Mouse (Mus musculus): Measurements from ENCODE around the gene Sptbn1.

Sptbn1 gene

DNA sequence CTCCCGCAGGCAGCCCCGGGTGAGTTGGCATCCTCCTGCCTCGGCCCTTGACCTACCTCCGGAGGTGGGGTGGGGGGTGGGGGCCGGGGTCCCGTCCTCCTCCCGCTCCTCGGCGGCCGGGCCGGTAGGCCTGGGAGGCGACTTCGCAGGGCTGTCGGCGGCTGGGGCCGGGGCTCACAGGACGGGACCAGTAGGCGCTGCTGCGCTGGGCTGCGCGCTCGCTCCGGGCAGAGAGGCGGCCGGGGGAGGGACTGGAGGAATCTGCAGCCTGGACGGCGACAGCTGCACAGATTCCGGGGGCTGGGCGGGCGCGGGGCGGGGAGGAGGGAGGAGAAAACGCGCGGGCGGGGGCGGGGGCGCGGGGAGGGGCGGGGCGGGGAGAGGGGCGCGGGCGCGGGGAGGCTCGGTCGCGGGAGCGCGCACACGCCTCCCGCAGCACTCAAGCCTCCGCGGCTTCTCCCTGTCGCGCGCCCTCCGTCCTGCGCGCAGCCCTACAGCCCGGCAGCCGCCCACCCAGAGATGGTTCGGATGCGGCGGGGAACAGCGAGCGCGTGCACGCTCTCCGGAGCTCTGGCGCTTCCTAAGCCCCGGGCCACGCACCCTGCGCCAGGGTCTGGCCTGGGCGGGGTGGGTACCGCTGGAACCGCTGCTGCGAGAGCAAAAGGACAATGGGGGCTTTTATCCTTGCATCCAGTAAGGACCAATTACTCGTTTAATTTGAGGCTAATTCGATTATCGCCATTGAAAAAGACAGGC lies at the start of gene Sptbn1:
Sptbn1 (minus strand) TSS at position 284 of the 756 bp plus-strand sequence.
- DNase-seq: peak; percentile 89 to 93

DNA sequence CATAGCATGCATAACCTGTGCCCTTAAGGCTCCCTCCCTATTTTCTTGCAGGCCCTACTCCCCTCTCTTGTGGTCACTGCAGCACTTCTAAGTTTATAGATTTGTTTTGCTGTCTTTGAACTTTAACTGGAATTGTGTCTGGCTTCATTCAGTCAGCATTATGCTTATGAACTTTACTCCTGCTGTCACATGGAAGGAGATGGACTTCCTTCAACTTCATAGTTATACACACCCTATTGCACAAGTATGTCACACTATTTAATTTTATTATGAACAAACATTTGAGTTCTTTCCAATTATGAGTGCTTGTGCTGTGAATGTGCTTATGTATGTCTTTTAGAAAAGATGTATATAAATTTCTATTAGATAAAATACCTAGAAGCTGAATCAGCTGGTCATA lies 26.3 kb upstream of the Sptbn1 start:
- DNase-seq: no peak

DNA sequence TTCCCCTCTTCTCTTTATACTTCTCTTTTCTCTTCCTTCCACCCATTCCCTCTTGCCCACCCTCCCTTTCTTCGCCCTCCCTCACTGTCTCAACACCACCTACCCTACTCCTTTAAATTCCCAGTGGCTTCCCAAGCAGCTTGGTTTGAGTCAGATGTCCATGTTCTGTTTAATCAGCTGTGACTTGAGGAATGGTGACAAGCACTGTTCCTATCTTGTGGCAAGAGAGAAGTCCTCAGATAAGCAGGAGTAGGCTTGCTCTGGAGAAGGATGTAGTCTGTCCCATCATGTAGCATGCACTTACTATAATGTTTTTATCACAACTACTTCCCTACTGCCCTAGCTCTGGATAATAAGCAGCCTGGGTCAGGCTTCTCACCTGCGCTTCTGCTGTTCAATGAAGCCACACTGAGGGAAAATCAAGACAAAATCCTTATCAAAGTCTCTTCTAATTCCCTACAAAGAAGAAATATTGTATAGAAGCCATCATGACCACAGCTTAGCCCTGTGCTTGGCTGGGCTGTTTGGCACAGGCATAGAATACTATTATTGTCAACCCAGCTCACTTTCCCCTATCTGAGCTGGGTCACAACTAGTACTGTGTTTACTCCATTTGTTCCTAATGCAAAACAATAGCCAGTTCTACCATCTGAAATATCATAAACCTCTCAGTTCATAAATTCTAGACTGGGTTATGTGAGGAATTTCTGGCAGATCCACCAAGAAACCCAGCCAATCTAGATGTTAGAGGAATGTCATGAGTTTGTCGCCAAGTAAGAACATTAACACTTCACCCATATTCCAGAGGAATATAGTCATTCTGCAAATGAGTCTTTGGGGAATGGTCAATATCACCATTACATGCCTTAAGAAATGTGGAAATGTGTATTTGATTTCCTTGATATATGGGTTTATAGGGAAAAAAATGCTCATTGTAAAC lies 24.5 kb upstream of the Sptbn1 start:
- no peak for DNase-seq

DNA sequence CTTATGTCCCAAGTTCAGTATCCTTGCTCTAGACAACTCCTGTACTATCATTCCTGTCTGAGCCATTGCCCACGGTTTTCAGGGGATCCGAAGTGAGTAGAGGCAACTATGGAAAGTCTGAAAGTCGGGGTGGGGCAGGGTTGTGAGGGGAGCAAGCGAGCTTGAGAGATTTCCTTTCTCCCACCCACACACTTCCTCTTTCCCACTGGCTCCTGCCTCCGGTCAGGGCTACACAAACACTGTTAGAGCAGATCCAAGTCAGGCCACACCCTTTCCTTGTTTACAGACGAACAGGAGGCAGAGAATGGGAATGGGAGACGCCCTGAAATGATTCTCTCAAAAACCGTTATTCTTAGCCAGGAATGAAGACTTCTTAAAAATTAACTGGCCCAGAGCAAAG lies 23.2 kb upstream of the Sptbn1 start:
- no peak for DNase-seq

DNA sequence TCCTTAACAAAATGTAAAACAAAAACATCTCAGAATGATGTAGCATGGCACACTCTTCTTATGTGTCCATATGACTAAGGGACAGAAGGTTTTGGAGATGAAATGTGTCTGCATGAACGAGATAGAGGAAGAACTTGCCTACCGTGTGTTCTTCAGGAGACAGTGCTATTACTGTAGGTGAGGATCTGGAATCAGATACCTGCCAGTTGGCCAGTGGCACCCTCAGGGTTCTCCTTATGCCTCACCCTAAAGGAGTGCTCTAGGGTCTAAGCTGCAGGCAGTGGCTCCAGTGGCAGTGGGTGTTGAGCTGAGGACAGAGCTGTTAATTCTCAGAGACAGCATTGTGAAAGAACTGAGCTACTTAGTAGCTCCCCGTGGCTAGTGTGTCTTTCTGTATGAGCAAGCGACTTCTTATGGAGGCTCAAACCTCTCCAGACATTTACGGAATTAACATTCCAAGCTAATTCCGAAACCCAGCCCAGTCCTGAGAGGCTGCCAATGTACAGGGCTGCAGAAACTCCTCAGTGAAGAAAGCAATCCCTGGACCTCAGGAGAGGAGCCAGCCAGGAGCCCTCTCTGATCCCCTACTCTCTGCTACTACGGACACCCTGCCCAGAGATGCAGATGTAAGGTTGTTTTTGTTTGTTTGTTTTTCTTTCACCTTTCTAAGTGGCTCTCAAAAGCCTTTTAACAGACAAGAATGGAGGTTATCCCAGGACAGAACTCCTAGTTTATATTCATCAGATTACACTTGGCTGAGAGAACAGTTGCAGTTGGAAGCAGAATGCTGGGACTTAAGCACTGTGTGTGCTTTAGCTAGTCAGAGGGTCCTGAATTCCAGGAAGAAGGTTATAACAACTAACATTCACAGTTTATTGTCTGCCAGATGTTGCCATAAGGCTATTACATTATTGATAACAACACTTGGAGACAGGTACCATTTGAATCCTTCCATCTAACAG lies 21.8 kb upstream of the Sptbn1 start:
- DNase-seq: peak; percentile 21 to 31

DNA sequence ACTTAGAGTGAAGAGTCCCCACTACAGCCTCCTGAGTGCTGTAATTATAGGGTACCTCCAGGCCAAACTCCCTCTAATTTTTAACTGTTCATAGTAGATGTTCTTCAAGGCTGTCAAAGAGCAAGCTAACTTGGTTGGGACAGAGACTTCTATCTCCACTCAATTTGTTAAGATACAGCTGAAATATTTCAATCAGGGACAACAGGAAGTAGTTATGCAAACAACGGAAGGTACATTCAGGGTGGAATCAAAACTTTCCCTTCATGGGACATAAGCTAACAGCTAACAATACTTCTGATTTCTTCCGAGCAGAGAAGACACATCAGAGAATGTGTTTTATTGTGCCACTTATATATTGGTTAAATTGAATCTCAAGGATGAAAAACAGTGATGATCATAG lies 20.1 kb upstream of the Sptbn1 start:
- no peak for DNase-seq

DNA sequence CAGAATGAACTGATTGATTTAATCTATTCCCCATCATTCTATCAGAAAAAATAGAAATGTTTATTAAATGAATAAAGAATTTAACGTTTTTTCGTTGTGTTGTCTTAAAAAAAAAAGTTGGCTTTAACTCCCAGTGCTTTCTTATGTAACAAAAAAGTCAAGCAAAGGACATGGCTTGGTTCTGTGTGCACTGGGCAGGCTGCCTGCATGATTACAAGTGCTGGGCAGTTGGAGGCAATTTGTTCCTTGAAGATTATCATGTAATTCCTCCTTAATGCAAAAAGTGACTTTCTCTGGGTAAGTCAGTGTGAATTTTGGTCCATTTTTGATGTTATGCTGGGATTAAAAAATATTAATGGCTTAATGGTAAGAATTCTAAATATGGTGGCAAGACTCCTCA lies 15.7 kb upstream of the Sptbn1 start:
- no peak for DNase-seq

DNA sequence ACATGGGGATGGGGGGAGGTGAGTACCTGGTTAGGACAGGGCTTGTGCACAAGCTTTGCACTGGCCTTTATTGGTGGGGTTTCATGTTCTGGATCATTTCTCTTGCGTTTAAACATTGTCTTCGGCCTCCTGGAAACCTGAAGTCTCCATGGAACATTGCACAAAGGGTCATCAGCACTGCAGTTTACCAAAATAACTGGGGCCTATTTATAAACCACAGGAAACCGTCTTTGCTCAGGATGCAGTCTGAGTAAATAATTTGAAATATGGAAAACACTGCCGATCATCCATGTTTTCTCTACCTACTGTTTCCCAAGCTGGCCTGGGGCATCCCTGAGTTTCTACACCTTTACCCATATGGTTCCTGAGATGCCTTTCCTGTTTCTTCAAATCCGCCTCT lies 13.1 kb upstream of the Sptbn1 start:
- no peak for DNase-seq

DNA sequence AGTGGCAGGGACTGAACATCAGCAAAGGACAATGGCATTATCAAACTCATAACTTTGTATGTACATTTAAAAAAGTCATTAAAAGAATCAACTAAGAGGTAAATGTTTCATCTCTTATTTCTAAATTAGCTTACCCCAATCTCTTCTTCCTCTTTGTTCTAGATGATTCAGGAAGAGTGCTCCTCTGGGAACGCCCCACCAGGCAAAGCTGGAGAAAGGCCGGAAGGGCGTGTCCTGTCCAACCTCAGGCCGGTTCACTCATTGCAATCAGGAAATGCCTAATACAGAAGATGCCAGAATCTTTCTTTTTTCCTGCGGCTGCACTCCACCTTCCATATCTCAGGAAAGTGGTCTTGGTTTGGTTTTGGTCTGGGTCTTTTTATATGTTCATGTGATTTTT lies 11.3 kb upstream of the Sptbn1 start:
- DNase-seq: no peak

DNA sequence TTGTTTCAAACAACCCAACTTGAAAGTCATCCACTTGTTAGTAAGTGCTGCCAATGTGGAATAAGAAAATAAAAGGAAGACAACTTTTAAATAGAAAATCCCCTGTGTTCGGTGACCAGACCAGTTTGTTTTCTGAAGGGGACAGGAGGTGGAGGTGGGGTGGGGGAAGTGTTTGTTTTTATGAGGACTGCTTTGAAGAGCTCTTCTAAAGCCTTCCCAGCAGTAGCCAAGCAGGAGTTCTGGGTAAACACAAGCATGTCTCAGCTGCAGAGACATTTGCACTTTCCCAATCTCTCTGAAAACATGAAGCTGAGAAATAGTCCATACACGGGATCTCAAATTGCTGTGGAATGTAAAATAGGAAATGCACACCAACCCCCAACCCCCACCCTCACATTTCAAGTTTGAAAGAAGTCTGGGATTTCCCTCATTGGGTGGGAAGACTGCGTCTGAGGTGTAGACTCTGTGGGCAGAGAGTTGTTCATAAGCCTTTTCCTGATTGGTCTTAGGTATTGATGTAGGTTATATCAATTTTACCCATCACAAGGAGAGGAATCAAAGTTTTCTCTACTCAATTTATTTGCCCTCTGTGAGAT lies 7.6 kb upstream of the Sptbn1 start:
- DNase-seq: no peak

DNA sequence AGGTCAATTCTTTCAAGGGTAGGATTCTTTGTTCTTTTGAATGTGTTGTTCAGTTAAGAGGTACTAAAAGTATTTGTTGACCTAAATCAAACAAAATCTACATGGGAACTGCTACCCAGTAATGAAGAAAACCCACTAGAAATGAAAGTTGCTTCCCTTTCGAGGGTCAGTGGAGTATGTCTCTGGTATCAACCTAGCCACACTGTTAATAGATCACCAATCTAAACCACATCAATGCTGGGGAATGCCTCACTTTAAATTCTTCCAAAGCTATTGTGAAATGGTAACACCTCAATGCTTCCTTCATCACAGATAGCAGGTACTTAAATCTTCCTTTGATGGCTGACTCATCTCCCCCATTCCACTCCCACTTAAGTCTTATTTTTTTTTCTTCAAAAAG lies 1.5 kb upstream of the Sptbn1 start:
- no peak for DNase-seq

DNA sequence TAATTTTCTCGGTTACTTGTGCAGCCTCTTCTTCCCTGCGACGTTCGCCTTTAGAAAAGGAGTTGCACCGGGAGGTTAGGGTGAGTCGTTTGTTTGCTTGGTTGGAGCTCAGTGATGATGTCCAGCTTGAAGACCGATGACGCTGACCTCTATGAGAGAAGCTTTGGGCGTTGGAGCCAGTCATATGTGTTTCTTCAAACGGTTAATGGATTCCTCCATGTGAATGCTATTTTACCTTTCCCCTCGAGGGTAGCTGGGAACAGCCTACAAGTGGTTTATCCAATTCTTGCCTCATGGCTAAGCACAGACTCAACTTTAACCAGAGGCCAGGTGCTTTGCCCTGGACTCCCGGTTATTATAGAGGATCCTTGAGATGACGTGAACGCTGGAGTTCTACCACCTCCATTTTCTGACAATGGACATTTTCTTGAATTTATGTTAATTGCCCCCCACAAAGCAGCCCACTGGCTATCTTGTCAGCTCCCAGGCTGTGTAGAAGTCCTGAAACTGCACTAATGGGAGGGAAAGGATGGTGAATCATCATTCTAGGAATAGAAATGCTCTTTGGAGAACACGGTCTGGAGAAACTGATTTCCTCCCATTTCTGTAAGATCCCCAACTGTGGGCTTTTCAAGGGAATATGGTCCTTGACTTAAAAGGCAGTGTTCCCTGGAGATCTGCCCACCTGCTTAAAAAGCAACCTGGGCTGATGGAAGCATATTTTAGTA lies 837 bp upstream of the Sptbn1 start:
- DNase-seq: peak in 1 of 2 experiments; percentile 17

DNA sequence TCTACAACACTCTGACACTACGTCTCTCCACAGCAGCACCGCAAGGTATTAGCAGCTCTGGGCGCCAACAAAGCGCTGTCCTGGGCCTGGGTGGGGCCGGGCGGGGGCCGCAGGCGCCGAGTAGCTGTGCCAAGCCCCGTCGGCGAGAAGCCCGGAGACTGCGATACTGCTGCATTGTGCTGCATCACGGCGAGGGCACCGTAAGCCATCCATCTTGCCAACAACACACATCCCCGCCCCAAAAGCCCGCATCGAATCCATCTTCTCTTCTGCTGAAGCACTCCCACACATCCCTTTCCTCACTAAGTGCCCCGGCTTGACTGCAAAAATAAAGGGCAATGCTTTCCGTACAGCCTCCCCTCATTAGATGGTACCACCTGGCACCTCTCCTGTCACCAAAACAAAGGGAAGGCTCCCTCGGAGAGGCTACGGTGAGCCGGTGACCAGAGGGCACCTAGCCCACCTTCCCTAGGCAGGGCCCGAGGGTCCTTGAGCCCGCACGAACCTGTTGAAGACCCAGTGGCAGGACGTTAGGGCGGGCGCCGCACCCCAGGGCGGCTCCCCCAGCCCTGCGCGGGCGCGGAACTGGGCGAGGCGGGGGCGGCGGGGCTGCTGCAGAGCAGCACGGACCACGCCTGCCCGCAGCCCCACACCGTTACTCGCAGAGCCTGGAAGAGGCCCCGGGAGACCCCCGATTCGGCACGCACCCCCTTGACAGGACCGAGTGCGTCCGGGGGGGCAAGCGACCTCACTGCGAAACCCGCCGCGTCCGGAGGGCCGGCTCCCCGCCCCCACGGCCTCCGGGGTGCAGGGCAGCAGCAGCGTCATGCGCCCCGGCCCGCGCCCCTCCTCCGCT lies 711 bp downstream of the Sptbn1 start:
- DNase-seq: peak; percentile 83 to 84

DNA sequence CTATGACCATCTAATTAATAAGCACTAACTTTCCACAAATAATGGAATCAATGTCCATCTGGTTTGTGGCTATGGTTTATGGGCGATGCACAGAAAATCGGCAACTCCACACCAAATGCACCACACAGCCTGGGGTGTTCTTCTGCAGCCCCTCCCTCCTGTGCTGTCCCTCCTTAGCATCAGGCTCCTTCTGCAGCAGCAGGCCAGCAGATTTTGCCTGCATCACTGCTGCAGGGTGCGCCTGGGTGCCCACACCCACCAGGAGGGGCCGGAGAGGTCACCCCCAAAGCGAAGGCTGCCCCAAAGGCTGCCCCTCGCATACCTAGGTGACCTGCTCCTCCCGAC lies 1.3 kb downstream of the Sptbn1 start:
- DNase-seq: no peak

DNA sequence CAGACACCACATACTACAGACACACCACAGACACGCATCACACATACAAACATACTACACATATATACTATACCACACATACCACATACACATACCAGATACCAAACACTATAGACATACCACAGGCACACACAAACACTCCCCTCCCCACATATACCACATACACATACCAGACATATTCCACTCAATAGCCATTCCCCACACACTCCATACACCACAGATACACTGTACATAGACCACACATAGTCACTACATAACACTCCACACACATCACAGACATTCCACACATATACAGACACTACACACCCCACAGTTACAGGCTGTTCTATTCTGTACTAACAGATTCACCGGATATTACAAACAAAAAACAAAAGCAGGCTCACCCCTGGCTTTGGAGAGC lies 2.3 kb downstream of the Sptbn1 start:
- no peak for DNase-seq

DNA sequence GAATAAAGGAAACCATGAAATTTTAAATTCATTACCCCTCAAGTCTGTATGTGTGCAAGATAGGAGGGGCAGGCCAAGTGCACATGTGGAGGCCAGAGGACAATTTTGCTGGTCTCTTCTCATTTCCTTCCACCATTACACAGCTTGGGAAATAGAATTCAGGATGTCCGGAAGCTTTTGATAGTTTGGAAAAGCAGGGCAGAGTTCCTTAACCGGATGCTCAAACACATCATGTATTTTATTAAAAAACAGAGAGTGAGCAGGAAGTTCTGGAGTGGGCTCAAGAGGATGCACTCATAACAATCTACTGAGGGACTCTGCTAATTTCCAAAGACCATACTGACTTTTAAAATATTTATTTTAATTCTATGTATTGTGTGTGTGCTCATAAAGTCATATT lies 4.3 kb downstream of the Sptbn1 start:
- DNase-seq: no peak

DNA sequence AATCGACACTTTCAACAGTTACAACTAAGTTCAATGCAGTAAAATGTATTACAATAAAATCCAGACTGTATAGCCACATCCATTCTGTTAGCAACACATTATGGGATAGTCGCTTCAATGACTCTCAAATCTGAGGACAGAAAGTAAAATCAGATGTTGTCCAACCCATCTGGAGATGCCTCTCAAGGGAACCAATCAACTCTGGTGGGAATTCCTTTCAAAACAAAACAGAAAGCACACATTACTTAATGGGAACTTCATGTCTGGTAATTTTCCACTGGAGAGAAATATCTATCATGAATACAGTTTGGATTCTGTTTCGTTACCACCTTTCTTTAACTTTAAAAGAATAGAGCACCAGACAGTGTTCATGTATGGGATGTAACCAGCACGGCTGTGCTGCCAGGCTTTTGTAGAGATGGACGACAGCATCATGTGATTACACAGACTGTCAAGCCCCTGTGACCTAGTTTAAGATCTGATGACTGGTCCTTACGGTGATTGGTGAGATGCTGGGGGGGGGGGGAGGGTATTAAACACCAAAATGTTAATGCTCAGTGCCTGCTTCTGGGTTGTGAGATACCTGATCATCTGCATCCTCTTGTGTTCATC lies 9.1 kb downstream of the Sptbn1 start:
- no peak for DNase-seq

DNA sequence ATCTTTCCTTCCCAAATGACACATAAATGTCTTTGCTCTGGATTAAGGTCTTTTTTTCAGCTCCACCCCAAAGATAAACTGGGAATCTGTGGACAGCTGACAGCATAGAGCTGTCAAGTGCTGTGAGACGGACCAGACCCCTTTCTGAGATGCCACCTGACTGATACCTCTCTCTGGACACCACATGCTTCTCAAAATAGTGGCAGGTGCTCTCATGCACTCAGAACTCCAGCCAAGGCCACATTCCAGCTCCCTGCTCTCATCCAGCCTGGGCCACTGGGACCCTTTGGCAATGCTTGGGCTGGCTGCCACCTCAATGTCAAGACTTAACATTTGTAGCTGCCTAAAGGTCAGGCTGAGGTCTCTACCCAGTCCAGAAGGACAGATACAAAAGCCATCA lies 10.2 kb downstream of the Sptbn1 start:
- DNase-seq: peak; percentile 62 to 67

DNA sequence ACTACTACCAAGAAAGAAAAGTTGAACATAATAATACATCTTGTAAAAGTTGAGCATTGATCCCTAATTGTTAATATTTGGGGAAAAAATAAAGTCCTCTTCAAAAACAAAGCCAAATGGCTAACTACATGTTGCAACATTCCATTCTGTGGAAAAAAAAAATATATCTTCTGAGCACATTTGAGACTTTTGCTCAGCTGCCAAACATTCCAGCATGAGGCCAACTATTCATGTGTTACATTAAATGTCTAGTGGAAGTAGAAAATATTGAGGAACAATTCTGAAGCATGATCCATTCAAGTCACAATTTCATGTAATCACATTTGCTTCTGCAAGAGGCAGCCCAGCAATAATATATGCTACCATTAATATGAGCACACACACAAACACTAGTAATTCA lies 10.9 kb downstream of the Sptbn1 start:
- no peak for DNase-seq

DNA sequence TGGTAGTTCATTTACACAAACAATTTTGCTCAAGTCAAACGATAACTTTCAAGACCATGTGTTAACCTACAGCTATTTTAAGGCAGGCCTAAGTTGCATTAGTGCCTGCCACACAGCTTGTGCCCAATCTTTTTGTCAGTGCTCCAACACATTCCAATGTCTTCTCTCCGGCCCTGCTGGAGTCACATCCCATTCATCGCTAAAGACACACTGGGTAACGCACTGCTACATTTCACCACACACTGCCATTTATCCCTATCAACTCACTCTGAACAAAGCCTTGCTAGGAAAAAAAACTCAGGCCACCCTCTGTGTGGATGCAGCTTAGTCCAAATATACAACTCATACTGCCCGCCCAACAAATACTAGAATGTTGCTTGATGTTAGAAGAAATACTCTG lies 11.5 kb downstream of the Sptbn1 start:
- no peak for DNase-seq
